Mouse (Mus musculus) inflammation-experienced regulatory T-cells, adult 6 months (primary cell): ENCODE measurements around the gene Smyd1. TPM values are rescaled to one million over a fixed set of nuclear protein-coding genes. Genes with fewer than 3 reads are reported as not detected.

Experiments used
- ATAC-seq: one replicate; pipeline ENCODE4 v1.8.0; 2017
- polyA plus RNA-seq, 3 experiments: library from polyadenylated mRNA; unstranded; fragments of 100-300 nt; shearing (Covaris generic); gene quantifications; one replicate each; pipeline ENCODE4 v1.2.1; 2017

Gene Smyd1
- polyA plus RNA-seq, 3 experiments from 2014 or later: 0.20 TPM; not detected in 2

- ATAC-seq: no peak
These were observed 63.5 kb downstream of the Smyd1 start for GRCm38 (mm10) chr6:71258562-71258961.

- no peak for ATAC-seq
These were observed 64.7 kb downstream of the Smyd1 start for GRCm38 (mm10) chr6:71257375-71257774.

GRCm38 (mm10) chr6:71256166-71256565 lies 65.9 kb downstream of the Smyd1 start:
- no peak for ATAC-seq

GRCm38 (mm10) chr6:71254456-71254855 lies 67.6 kb downstream of the Smyd1 start:
- ATAC-seq: no peak

- no peak for ATAC-seq
These were observed 71.1 kb downstream of the Smyd1 start for GRCm38 (mm10) chr6:71250951-71251350.

GRCm38 (mm10) chr6:71249615-71250014 lies 72.4 kb downstream of the Smyd1 start:
- ATAC-seq: no peak

- no peak for ATAC-seq
These were observed 73.6 kb downstream of the Smyd1 start for GRCm38 (mm10) chr6:71248420-71248819.

DNA sequence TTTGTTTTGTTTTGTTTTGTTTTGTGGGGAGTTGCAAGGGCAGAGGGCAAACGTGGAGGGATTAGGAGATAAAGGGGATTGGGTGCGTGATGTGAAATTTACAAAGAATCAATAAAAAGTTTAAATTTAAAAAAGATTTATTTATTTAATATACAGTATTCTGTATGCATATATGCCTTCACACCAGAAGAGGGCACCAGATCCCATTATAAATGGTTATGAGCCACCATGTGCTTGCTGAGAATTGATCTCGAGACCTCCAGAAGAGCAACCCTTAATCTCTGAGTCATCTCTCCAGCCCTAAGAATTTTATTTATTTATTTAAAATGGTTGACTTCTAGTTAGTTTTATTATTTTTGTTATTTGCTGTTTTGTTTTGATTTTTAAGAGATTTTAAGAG lies 78.8 kb downstream of the Smyd1 start:
- no peak for ATAC-seq

GRCm38 (mm10) chr6:71242811-71243210 lies 79.2 kb downstream of the Smyd1 start:
- no peak for ATAC-seq

DNA sequence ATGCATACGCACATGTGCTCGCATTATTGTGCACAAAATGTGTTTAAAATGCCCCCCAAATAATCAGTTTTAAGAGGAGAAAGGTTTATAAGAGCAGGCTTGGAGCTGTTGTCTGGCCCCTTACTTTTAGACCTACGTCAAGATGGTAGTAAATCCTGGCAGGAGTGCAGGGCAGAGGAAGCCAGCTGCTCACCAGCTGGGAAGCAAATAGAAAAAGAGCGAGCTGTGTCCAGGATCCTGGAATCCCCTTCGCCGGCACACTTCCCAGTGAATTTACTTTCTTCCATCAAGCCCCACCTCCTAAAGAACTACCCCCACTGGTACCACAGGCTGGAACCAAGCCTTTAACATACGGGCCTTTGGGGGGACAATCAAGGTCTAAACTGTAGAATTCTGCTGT lies 81.2 kb downstream of the Smyd1 start:
- ATAC-seq: no peak

GRCm38 (mm10) chr6:71239069-71239750 lies 82.8 kb downstream of the Smyd1 start:
- ATAC-seq: no peak

GRCm38 (mm10) chr6:71237031-71237431 lies 85.0 kb downstream of the Smyd1 start:
- ATAC-seq: no peak

- ATAC-seq: no peak
These were observed 85.5 kb downstream of the Smyd1 start for GRCm38 (mm10) chr6:71236506-71236905.

DNA sequence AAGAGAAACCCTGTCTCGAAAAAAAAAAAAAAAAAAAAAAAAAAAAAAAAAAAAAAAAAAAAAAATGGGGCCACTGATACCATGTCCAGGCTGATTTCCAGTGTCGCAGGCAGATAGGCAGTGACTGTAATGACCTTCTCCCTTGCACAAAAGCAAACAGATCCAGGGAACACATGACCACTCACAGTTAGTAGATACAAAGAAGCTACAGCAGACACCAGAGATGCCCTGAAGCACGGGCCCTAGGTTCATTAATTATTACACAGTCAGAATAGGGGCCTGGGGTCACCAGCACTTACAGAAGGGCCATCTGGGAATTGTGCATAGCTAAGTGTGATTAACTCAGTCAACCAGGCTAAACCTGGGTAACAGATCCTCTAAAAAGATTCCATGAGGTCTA lies 86.1 kb downstream of the Smyd1 start:
- ATAC-seq: no peak

- no peak for ATAC-seq
These were observed 86.9 kb downstream of the Smyd1 start for GRCm38 (mm10) chr6:71235121-71235520.

DNA sequence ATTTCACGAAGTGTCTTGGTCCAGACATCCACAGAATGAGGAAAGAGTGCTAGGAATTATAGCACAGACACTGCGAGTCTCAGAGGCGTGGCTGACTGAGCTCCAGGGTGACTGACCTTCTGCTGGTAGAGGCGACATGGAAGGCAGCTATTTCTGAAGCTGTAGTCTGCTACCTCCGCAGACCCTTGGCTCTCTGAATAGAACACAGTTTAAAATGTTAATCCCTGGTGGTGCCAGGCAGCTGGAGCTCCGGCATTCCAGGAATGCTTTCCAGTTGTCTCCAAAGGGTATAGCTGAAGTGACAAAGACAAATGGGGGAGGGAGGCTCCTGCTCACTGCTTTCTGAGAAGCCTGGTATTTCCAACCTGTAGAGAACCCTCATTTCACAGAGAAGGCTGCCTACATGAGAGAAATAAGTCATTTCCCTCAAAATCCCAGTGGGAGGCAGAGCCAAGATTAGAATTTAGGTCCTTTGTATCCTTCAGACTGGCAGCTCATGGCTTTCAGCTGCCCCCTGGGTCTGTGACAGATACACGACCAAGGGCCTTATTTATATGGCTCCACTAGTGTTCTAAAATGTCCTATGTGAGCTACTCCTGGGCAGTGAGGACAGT lies 94.8 kb downstream of the Smyd1 start:
- no peak for ATAC-seq

DNA sequence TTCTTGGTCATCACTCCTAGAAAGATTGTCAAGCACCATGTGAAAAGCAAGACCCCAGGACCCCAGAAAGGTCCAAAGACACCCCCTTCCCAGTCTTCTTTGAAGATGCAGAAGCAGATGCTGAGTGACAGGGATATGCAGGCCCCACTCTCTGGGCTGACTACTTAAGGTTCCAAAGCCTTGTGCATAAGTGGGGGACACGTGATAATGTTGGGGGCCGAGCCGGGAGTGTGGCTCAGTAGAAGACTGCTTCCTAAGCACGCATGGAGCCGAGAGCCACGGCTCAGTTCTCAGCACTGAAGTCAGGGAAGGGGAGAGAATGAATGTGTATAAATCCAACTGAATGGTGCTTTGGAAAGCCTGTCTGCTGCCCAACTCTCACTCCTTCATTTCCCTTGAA lies 95.5 kb downstream of the Smyd1 start:
- ATAC-seq: no peak

DNA sequence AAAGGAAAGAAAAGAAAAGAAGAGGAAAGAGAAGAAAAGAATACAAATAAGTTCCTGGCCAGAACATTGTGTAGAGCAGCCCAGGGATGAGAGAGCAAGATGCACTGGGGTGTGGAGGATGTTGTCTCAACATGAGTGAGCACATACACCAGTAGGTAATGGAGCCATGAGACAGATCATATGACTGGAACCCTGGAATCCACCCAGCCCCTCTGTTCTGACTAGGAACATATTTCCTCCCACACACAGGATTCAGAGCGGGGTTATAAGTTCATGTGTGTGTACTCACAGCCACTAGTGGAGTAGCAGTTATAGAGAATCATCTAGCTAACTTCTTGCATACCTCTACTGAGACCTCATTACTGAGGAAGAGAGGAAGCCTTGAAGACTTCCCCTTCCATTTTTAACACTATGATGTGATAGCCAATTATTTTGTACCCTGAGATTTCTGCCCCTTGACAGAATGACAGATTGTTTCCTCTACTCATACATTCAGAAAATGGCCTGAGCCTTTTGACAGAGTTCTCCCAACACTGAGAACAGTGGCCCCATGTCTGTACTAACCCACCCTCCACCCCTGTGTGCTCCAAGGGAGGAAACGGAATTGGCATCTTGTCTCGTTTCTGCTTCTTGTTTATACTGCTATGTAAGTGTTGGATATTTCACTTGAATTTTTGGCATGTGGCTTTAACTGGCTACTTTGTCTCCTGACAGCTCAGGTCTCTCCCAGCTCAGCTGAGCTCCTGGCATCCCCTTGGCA lies 97.7 kb downstream of the Smyd1 start:
- ATAC-seq: no peak

- ATAC-seq: no peak
These were observed 100.5 kb downstream of the Smyd1 start for GRCm38 (mm10) chr6:71221501-71221900.

DNA sequence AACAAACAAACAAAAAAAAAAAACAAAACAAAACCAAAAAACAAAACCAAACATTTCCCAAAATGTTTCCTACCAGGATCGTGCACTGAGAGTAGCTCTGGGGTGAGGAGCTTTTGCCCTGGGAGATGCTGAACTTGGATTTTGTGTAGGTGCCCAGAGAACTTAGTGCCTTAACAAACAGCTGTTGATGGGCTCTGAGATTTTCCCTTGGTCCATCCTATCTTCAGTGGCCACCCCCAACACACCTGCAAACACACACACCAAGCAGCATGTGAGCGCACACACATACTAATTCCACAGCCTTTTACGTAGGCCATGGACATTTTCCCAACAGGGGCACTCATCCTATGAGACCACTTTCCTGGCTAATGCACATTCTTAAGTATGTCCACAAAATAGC lies 109.6 kb downstream of the Smyd1 start:
- ATAC-seq: no peak

- ATAC-seq: no peak
These were observed 110.1 kb downstream of the Smyd1 start for GRCm38 (mm10) chr6:71211917-71212316.

DNA sequence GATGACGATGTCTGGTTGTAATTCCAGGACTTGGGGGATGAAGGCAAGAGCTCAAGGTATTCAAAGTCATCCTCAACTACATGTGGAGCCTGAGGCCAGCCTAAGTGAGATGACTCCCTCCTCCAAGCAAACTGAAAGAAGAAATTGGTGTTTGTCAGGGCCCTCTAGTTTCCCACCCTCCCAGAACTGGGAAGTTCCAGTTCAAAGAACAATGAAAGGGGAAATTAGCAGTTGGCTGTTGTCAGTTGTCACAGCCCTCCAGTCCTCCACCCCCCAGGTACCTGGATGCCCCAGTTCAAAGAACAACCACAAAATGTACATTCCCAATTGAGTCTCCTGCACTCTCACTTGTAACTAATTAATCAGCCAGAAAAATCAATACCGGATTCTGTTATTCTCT lies 113.3 kb downstream of the Smyd1 start:
- ATAC-seq: no peak

- no peak for ATAC-seq
These were observed 117.9 kb downstream of the Smyd1 start for GRCm38 (mm10) chr6:71204166-71204565.

GRCm38 (mm10) chr6:71203674-71204073 lies 118.4 kb downstream of the Smyd1 start:
- ATAC-seq: no peak
